In genomic region chr3:154817732-154818131, GRCm38 (mm10) we compare ENCODE assay signal across 8 mouse cellular contexts.
DNase-seq lines count a peak whose midpoint lies in the region; ATAC-seq lines count a peak whose summit lies in the region.

No protein-coding gene starts in this region.

- ATAC-seq in CD4-positive, CD25-positive, alpha-beta regulatory T cell, adult 4 months = no peak

- DNase-seq in CD4-positive, CD25-positive, alpha-beta regulatory T cell, adult 2 months (ENCODE audit: low read depth, low spot score) = peak; percentile 28
- DNase-seq in adrenal gland, postnatal 10 days = peak; percentile 76
- DNase-seq in embryo, embryonic 11.5 days (ENCODE audit: low read depth, low spot score) = peak; percentile 57
- peak; percentile 49 to 64 for DNase-seq in heart, postnatal 14 days
- peak; percentile 68 to 83 for DNase-seq in layer of hippocampus, adult 8-10 months (ENCODE audit: low spot score in 2 of 2)
- peak; percentile 16 for DNase-seq in lung, postnatal 25 days (ENCODE audit: low spot score)
- peak; percentile 79 for DNase-seq in right cerebral cortex, postnatal 14 days

- intact Hi-C loops in heart, postnatal 14 days (cut with DNase I) = loop anchor here (5.0 kb wide), 1 partner anchor 165 kb away; no protein-coding TSS in a partner anchor

Comparison
In these comparisons a context has a peak if more than half of its experiments do, and no peak if none do; other contexts are left out.
1. DNase-seq: peak in every context shown above with its lines; median percentile 79 in right cerebral cortex, postnatal 14 days; 76 in adrenal gland, postnatal 10 days; 76 in layer of hippocampus, adult 8-10 months; 57 in embryo, embryonic 11.5 days; 56 in heart, postnatal 14 days; 28 in CD4-positive, CD25-positive, alpha-beta regulatory T cell, adult 2 months; 16 in lung, postnatal 25 days.